16 mouse cellular contexts compared by ENCODE assay signal in genomic region chr12:79545063-79545462, GRCm38 (mm10).
"Had no signal": no experiment of that assay in that cellular context is flagged by ENCODE, and none has a peak within 500 bp of the region (broad histone marks: within the 10 kb centered on the region; RNA-seq: fewer than 3 reads in every experiment).

No protein-coding gene starts in this region.

- H3K9me3 ChIP-seq: limb, embryonic 10.5 days; limb, embryonic 13.5 days; liver, embryonic 13.5 days; midbrain, embryonic 10.5 days; midbrain, embryonic 13.5 days had no signal

- H3K4me3 ChIP-seq: limb, embryonic 10.5 days; limb, embryonic 13.5 days; liver, embryonic 13.5 days; megakaryocyte, embryonic 14.5 days; midbrain, embryonic 10.5 days; midbrain, embryonic 13.5 days had no signal

- H3K4me1 ChIP-seq: megakaryocyte, embryonic 14.5 days; midbrain, embryonic 13.5 days had no signal

- H3K4me2 ChIP-seq: limb, embryonic 13.5 days; liver, embryonic 13.5 days; lung, embryonic 14.5 days; midbrain, embryonic 13.5 days had no signal

- ATAC-seq: midbrain, embryonic 13.5 days; midbrain, embryonic 16.5 days had no signal

- H3K9ac ChIP-seq: limb, embryonic 13.5 days; liver, embryonic 13.5 days; lung, embryonic 14.5 days; midbrain, embryonic 13.5 days had no signal

- H3K27ac ChIP-seq: limb, embryonic 10.5 days; limb, embryonic 13.5 days; liver, embryonic 13.5 days; midbrain, embryonic 10.5 days; midbrain, embryonic 13.5 days had no signal

- H3K27me3 ChIP-seq: limb, embryonic 13.5 days; liver, embryonic 13.5 days; megakaryocyte, embryonic 14.5 days; midbrain, embryonic 13.5 days had no signal

- DNase-seq: kidney, adult 18-20 months; kidney, adult 9 months; kidney, postnatal 14 days; kidney, postnatal 4 days; liver, embryonic 13.5 days; lung, embryonic 14.5 days; right cerebral cortex, adult 18-20 months; right cerebral cortex, postnatal 14 days; right cerebral cortex, postnatal 4 days; thymus, postnatal 36 days had no signal

- H3K36me3 ChIP-seq: limb, embryonic 10.5 days; limb, embryonic 13.5 days; liver, embryonic 13.5 days; midbrain, embryonic 10.5 days; midbrain, embryonic 13.5 days had no signal
